Mouse (Mus musculus): ENCODE data around the gene Cdk14. TPM values are rescaled to one million over a fixed set of nuclear protein-coding genes. Genes with fewer than 3 reads are reported as not detected.

Cdk14 gene
- polyA plus RNA-seq, 1 experiment = 83.4 TPM

DNA sequence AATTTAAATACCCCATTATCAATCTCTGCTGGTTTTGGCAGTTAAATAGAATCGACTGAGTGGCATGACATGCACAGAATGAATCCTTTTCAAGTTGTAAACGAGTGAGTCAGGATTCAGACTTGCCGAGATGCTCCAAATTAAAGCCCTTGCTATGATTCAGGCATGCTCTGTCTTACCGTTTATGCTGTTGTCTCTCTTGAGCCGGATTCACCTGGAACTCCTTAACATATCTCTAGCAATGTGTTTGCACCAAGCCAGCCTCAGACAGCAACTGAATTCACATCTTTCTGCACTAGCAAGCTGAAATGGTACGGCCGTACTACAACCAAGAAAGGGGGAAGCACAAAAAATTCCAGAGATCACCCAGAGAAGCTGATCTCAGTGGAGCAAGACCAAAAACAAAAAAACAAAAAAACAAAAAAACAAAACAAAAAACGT, 154.7 kb downstream of the Cdk14 start:
- peak overlapping the region; percentile 87 for H3K27ac ChIP-seq (ENCODE audit: insufficient read depth, low read depth, low read length)
- TF ChIP-seq CTCF (IDR thresholded peaks at IDR 0.05; ENCODE audit: insufficient read depth, low read depth, low read length) = no peak
- no peak for TF ChIP-seq POLR2A (IDR thresholded peaks at IDR 0.05; ENCODE audit: insufficient read depth, low read depth, low read length)
- WGBS = 8% methylated on average over 8 of the region's 8 CpGs
- peaks cover 3% of the 10 kb centered on the region; the same call in 1 of the 2 replicates for H3K4me1 ChIP-seq (ENCODE audit: control insufficient read depth, insufficient read depth, low read length)
- peak overlapping the region; percentile 25 for H3K4me3 ChIP-seq (ENCODE audit: insufficient read depth, low read depth, low read length)

DNA sequence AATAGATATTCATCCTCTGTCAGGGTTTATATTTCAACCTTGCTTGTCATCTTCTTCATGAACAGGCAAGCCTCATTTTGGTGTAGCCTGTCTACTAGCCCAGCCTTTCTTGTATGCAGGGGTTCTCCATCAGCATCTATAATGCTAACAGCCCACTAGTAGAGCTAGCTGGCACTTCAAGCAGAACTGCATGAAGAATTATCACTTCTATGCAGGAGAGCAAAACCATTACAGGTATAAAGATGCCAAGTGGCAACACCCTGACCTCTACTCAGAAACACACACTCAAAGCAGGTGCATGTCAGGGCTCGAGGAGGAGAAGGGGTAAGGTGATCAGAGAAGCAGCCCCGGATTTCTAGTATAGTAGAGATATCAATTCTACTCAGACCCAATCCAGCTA, 155.4 kb downstream of the Cdk14 start:
- TF ChIP-seq CTCF (IDR thresholded peaks at IDR 0.05; ENCODE audit: insufficient read depth, low read depth, low read length) (no peak), POLR2A (IDR thresholded peaks at IDR 0.05; ENCODE audit: insufficient read depth, low read depth, low read length) (no peak)
- 26% methylated on average over 2 of the region's 2 CpGs for WGBS
- H3K27ac ChIP-seq (ENCODE audit: insufficient read depth, low read depth, low read length) = peak overlapping the region; percentile 87
- peak overlapping the region; percentile 41 for H3K4me3 ChIP-seq (ENCODE audit: insufficient read depth, low read depth, low read length)
- H3K4me1 ChIP-seq (ENCODE audit: control insufficient read depth, insufficient read depth, low read length) = peaks cover 5% of the 10 kb centered on the region; the same call in 1 of the 2 replicates

DNA sequence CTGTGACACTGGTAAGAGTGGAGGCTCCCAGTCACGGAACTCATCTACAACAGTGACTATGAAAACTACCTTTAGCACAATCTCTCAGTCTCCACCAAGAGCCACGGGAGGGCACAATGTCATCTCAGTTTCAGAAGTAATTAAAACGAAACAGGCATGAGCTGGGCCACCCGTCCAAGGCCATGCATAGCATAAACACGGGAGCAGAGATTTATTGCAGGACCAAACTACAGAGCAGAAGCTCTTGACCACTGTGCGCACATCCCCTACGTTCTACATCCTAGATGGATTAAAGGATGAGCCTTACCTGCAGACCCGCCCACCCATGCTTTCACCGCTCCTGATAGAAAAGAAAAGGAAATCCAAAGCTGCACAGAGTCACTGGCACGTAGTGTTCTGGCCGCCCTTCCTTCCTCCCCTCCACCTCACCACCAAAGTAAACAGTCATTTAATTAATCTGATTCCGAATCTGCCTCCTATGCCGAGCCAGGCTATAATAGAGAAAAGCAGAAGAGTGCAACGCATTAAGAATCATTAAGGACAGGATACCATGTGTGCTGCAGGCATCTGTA, 158.3 kb downstream of the Cdk14 start:
- Histone ChIP-seq H3K4me1 (ENCODE audit: control insufficient read depth, insufficient read depth, low read length) (peaks cover 6% of the 10 kb centered on the region; the same call in 1 of the 2 replicates), H3K27ac (ENCODE audit: insufficient read depth, low read depth, low read length) (peak overlapping the region; percentile 79), H3K4me3 (ENCODE audit: insufficient read depth, low read depth, low read length) (peak overlapping the region; percentile 31)
- WGBS = 42% methylated on average over 14 of the region's 14 CpGs
- TF ChIP-seq CTCF (IDR thresholded peaks at IDR 0.05; ENCODE audit: insufficient read depth, low read depth, low read length) (no peak), POLR2A (IDR thresholded peaks at IDR 0.05; ENCODE audit: insufficient read depth, low read depth, low read length) (no peak)

DNA sequence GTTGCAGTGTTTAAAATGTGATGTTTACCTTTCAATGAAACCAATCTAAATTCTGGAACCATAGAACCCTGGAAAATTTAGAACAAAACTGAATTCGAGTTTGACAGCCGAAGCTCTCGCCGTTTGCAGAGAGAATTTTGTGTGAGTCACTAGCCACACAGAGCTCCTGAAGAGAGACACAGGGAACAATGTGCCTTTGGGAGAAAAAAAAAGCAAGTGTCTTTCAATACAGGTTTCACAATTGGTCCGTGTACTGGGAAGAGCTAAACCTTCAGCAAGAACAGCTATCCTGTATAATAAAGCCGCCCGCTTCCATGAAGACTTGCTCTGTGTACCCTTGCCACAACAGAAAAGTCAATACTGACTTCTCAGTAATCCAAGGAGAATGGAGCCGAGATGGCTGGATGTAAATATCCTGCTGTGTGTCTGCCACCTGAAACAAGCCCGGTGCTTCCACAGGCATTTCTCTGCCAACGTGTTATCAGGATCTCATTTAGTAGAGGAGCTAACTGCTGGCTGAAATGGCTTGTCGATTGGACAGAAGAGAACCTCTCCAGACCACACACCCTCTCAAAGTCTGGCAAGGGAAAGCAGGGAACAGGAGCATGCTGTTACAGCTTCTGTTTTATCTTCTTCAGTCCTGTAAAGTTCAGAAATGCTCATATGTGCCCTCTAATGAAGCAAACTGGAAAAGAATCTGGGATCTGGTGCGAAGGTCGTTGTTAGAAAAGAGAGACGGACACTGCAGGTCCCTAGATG, 159.0 kb downstream of the Cdk14 start:
- H3K27ac ChIP-seq (ENCODE audit: insufficient read depth, low read depth, low read length) = peak overlapping the region; percentile 79
- H3K4me3 ChIP-seq (ENCODE audit: insufficient read depth, low read depth, low read length) = peak overlapping the region; percentile 31
- 37% methylated on average over 14 of the region's 14 CpGs for WGBS
- TF ChIP-seq POLR2A (IDR thresholded peaks at IDR 0.05; ENCODE audit: insufficient read depth, low read depth, low read length) (no peak), CTCF (IDR thresholded peaks at IDR 0.05; ENCODE audit: insufficient read depth, low read depth, low read length) (no peak)
- H3K4me1 ChIP-seq (ENCODE audit: control insufficient read depth, insufficient read depth, low read length) = peaks cover 6% of the 10 kb centered on the region; the same call in 1 of the 2 replicates

DNA sequence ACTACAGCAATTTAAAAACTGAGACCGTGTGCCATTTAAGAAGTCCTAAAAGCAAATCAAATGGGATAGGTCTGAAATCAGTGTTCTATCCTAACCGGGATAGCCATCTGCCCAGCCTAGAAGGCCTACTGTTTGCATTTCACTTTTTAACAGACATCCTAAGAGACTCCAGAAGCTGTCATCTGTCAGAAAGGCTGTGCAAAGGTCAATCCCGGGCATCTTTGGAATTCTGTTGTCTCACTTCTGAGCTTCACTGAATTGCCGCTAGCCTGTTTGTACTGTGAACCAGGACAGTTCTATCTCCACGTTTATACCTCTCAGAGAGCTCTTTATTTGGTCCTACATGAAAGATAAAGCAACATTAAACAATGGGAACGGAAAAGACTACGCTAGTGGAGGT, 159.8 kb downstream of the Cdk14 start:
- Histone ChIP-seq H3K4me3 (ENCODE audit: insufficient read depth, low read depth, low read length) (no peak overlapping the region), H3K27ac (ENCODE audit: insufficient read depth, low read depth, low read length) (no peak overlapping the region), H3K4me1 (ENCODE audit: control insufficient read depth, insufficient read depth, low read length) (peaks cover 6% of the 10 kb centered on the region; the same call in 1 of the 2 replicates)
- 73% methylated on average over 7 of the region's 7 CpGs for WGBS
- TF ChIP-seq CTCF (IDR thresholded peaks at IDR 0.05; ENCODE audit: insufficient read depth, low read depth, low read length) (no peak), POLR2A (IDR thresholded peaks at IDR 0.05; ENCODE audit: insufficient read depth, low read depth, low read length) (no peak)

DNA sequence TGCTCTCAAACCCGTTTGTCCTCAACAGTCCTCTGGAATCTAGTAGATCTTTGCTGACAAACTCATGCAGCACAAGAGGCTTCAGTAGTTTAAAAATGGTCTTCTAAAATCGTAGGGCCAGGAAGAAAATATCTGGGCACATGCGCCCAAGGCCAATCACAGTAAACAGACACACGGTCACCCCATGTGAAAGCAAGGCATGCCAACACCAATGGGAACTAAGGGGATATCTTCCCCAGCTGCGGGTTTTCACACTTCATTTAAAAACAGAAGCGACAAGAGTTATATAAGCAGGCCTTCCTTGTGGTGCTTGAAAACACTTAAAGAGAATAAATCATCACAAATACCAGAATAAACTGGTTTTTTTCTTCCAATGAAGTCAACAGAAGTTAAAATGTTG, 165.7 kb downstream of the Cdk14 start:
- TF ChIP-seq CTCF (IDR thresholded peaks at IDR 0.05; ENCODE audit: insufficient read depth, low read depth, low read length) (no peak), POLR2A (IDR thresholded peaks at IDR 0.05; ENCODE audit: insufficient read depth, low read depth, low read length) (no peak)
- Histone ChIP-seq H3K27ac (ENCODE audit: insufficient read depth, low read depth, low read length) (no peak overlapping the region), H3K4me3 (ENCODE audit: insufficient read depth, low read depth, low read length) (no peak overlapping the region), H3K4me1 (ENCODE audit: control insufficient read depth, insufficient read depth, low read length) (peaks cover 2% of the 10 kb centered on the region; the same call in 1 of the 2 replicates)
- WGBS = 81% methylated on average over 6 of the region's 6 CpGs

DNA sequence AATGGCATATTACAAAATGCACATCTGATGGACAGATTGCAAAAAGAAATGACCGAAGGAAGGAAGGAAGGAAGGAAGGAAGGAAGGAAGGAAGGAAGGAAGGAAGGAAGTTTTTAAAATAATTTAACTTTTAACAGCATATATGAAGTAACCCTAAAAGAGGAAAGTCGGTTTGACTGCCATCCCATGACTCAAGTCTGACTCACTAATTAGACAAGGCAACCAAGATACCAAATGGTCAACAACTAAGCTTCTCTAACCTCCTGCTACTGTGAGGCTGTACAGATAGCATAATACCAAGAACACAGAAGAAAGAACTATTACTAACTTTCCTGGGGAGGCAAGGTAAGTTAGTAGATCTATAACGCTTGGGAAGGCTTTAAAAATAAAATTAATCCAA, 166.9 kb downstream of the Cdk14 start:
- Histone ChIP-seq H3K4me1 (ENCODE audit: control insufficient read depth, insufficient read depth, low read length) (peaks cover 2% of the 10 kb centered on the region), H3K27ac (ENCODE audit: insufficient read depth, low read depth, low read length) (no peak overlapping the region), H3K4me3 (ENCODE audit: insufficient read depth, low read depth, low read length) (no peak overlapping the region)
- TF ChIP-seq POLR2A (IDR thresholded peaks at IDR 0.05; ENCODE audit: insufficient read depth, low read depth, low read length) (no peak), CTCF (IDR thresholded peaks at IDR 0.05; ENCODE audit: insufficient read depth, low read depth, low read length) (no peak)
- 78% methylated on average over 3 of the region's 3 CpGs for WGBS

DNA sequence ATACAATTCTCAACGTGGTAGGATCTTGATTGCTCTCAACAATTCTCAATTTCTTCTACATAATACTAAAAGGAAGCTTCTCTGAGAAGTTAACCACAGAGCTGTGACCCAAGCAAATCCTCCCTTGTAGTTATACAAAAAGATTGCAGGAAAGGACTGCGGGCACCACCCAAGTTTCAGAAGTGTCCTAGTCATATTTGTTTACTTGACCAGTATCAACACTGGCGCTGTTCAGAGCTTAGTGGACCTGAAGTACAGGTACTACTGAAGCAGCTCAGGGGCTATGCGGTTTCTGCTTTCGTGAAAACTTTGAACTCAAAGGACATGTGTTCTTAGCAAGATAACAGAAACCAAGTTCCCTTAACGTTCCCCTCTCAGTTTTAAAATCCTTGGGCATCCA, 172.4 kb downstream of the Cdk14 start:
- TF ChIP-seq POLR2A (IDR thresholded peaks at IDR 0.05; ENCODE audit: insufficient read depth, low read depth, low read length) = no peak
- no peak for TF ChIP-seq CTCF (IDR thresholded peaks at IDR 0.05; ENCODE audit: insufficient read depth, low read depth, low read length)
- WGBS = 95% methylated on average over 6 of the region's 6 CpGs
- peaks cover 7% of the 10 kb centered on the region for H3K4me1 ChIP-seq (ENCODE audit: control insufficient read depth, insufficient read depth, low read length)
- H3K27ac ChIP-seq (ENCODE audit: insufficient read depth, low read depth, low read length) = no peak overlapping the region
- H3K4me3 ChIP-seq (ENCODE audit: insufficient read depth, low read depth, low read length) = no peak overlapping the region

DNA sequence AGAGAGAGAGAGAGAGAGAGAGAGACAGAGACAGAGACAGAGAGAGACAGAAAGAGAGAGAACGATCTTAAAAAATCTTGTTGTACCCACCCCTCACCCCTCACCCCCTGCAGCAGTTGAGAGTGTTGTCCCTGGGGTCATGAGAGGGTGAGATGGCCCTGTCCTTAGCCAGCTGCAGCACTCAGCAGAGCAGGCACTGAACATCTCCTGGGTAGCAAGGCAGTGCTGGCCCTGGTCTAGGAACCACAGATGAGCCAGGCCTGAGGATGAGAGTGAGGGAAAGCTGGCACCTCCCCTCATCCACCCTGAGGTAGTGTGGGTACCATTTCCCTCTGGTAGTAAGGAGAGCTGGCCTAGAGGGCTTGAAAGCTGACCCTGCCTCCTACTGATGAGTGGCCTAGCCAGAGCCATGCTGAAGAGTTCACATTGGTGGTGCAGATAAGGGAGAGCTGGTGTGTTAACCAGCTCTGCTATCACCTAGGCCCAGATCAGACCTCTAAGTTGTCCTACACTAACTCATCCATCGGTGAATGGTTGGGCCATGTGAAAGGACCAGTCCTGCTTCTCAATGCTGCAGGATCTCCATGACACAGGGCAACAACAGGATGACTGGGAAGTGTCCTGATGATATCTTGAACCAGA, 173.5 kb downstream of the Cdk14 start:
- H3K4me3 ChIP-seq (ENCODE audit: insufficient read depth, low read depth, low read length) = no peak overlapping the region
- TF ChIP-seq POLR2A (IDR thresholded peaks at IDR 0.05; ENCODE audit: insufficient read depth, low read depth, low read length) (no peak), CTCF (IDR thresholded peaks at IDR 0.05; ENCODE audit: insufficient read depth, low read depth, low read length) (no peak)
- H3K4me1 ChIP-seq (ENCODE audit: control insufficient read depth, insufficient read depth, low read length) = peaks cover 8% of the 10 kb centered on the region
- WGBS = 93% methylated on average over 2 of the region's 2 CpGs
- H3K27ac ChIP-seq (ENCODE audit: insufficient read depth, low read depth, low read length) = no peak overlapping the region

Data from olfactory bulb, adult 2 months (tissue).